Mouse (Mus musculus): ENCODE data around the gene 2900026A02Rik.

Gene 2900026A02Rik

GRCm38 (mm10) chr5:113146656-113147055 is 74.4 kb downstream of the 2900026A02Rik start:
- no peak for DNase-seq

GRCm38 (mm10) chr5:113145171-113145570 is 75.9 kb downstream of the 2900026A02Rik start:
- no peak for DNase-seq

- DNase-seq = no peak
Observed at GRCm38 (mm10) chr5:113142486-113142885, 78.5 kb downstream of the 2900026A02Rik start.

GRCm38 (mm10) chr5:113142018-113142417 is 79.0 kb downstream of the 2900026A02Rik start:
- no peak for DNase-seq

GRCm38 (mm10) chr5:113140872-113141271 is 80.2 kb downstream of the 2900026A02Rik start:
- no peak for DNase-seq

- DNase-seq = no peak
Observed at GRCm38 (mm10) chr5:113140051-113140450, 81.0 kb downstream of the 2900026A02Rik start.

- DNase-seq = no peak
Observed at GRCm38 (mm10) chr5:113139064-113139726, 81.8 kb downstream of the 2900026A02Rik start.

GRCm38 (mm10) chr5:113138319-113139063 is 82.5 kb downstream of the 2900026A02Rik start:
- peak; percentile 48 to 55 for DNase-seq

- peak; percentile 24 for DNase-seq
Observed at GRCm38 (mm10) chr5:113137691-113138318, 83.2 kb downstream of the 2900026A02Rik start.

- no peak for DNase-seq
Observed at GRCm38 (mm10) chr5:113136951-113137487, 84.0 kb downstream of the 2900026A02Rik start.

- no peak for DNase-seq
Observed at GRCm38 (mm10) chr5:113135513-113135912, 85.5 kb downstream of the 2900026A02Rik start.

- DNase-seq = no peak
Observed at GRCm38 (mm10) chr5:113133722-113134710, 87.0 kb downstream of the 2900026A02Rik start.

GRCm38 (mm10) chr5:113133080-113133491 is 88.0 kb downstream of the 2900026A02Rik start:
- DNase-seq = no peak

GRCm38 (mm10) chr5:113132635-113133041 is 88.4 kb downstream of the 2900026A02Rik start:
- no peak for DNase-seq

- no peak for DNase-seq
Observed at GRCm38 (mm10) chr5:113128426-113128825, 92.6 kb downstream of the 2900026A02Rik start.

- DNase-seq = no peak
Observed at GRCm38 (mm10) chr5:113126476-113126875, 94.6 kb downstream of the 2900026A02Rik start.

GRCm38 (mm10) chr5:113123693-113124092 is 97.3 kb downstream of the 2900026A02Rik start:
- no peak for DNase-seq

- no peak for DNase-seq
Observed at GRCm38 (mm10) chr5:113122326-113123054, 98.5 kb downstream of the 2900026A02Rik start.

- DNase-seq = no peak
Observed at GRCm38 (mm10) chr5:113121591-113121875, 99.5 kb downstream of the 2900026A02Rik start.

GRCm38 (mm10) chr5:113120741-113121590 is 100.1 kb downstream of the 2900026A02Rik start:
- no peak for DNase-seq
